Mouse (Mus musculus): ENCODE data around the gene Cyb5r3. TPM values are rescaled to one million over a fixed set of nuclear protein-coding genes. Genes with fewer than 3 reads are reported as not detected.
"Not testable (repeated sequence)": the region's sequence is repeated elsewhere in the genome, so short reads cannot be mapped to it uniquely, and the experiment has no call there.

Gene Cyb5r3
- polyA plus RNA-seq, 1 experiment from 2014 or later = 164 TPM

- H3K4me2 ChIP-seq = no peak overlapping the region
- H3K4me1 ChIP-seq (ENCODE audit: insufficient read depth) = no peaks in the 10 kb centered on the region
- WGBS = 89% methylated on average over 7 of the region's 7 CpGs
- no peak overlapping the region for H3K27ac ChIP-seq (ENCODE audit: low read depth)
- no peak for TF ChIP-seq CTCF (IDR thresholded peaks at IDR 0.05; ENCODE audit: low read depth)
- H3K27me3 ChIP-seq (ENCODE audit: insufficient read depth, low read length) = no peaks in the 10 kb centered on the region
- no peak overlapping the region for H3K9ac ChIP-seq
- no peaks in the 10 kb centered on the region for H3K9me3 ChIP-seq (ENCODE audit: low read depth, low read length)
- no peak for ATAC-seq (ENCODE audit: insufficient read depth)
- no peak overlapping the region for H3K4me3 ChIP-seq (ENCODE audit: low read depth, low read length)
- DNase-seq = no peak
- H3K36me3 ChIP-seq (ENCODE audit: insufficient read depth) = peaks cover 94% of the 10 kb centered on the region
Observed at GRCm38 (mm10) chr15:83129530-83130231, 42.7 kb downstream of the Cyb5r3 start.

- not testable (repeated sequence) for H3K9ac ChIP-seq; H3K27me3 ChIP-seq (ENCODE audit: insufficient read depth, low read length); H3K4me2 ChIP-seq; ATAC-seq (ENCODE audit: insufficient read depth); H3K9me3 ChIP-seq (ENCODE audit: low read depth, low read length); DNase-seq; H3K4me3 ChIP-seq (ENCODE audit: low read depth, low read length); H3K27ac ChIP-seq (ENCODE audit: low read depth); H3K4me1 ChIP-seq (ENCODE audit: insufficient read depth)
- H3K36me3 ChIP-seq (ENCODE audit: insufficient read depth) = peaks cover 69% of the 10 kb centered on the region
- 80% methylated on average over 3 of the region's 3 CpGs for WGBS
Observed at GRCm38 (mm10) chr15:83127037-83127436, 45.4 kb downstream of the Cyb5r3 start.

DNA sequence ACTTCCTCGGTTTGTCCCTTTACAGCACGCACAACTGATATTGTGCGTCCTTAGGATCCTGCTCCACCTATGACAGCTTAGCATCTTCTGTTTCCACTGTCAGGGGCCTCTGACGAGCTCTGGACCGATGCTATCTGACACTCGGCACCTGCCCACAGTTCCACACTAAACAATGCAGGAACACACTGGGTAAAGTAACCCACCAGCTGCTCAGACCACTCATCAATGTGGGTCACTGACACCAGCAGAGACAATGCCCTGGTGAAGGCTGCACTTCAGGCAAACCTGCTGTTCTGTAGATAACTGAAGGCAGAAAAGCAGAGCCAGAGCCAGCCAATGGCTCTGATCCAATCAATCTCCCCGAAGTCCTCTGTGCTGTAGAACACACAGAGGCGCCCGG lies 45.8 kb downstream of the Cyb5r3 start:
- H3K36me3 ChIP-seq (ENCODE audit: insufficient read depth) = peaks cover 64% of the 10 kb centered on the region
- no peak for DNase-seq
- TF ChIP-seq CTCF (IDR thresholded peaks at IDR 0.05; ENCODE audit: low read depth) = no peak
- no peak overlapping the region for H3K9ac ChIP-seq
- H3K4me1 ChIP-seq (ENCODE audit: insufficient read depth) = no peaks in the 10 kb centered on the region
- H3K27ac ChIP-seq (ENCODE audit: low read depth) = no peak overlapping the region
- no peak overlapping the region for H3K4me2 ChIP-seq
- H3K4me3 ChIP-seq (ENCODE audit: low read depth, low read length) = no peak overlapping the region
- no peak for ATAC-seq (ENCODE audit: insufficient read depth)
- WGBS = 91% methylated on average over 9 of the region's 9 CpGs
- no peaks in the 10 kb centered on the region for H3K27me3 ChIP-seq (ENCODE audit: insufficient read depth, low read length)
- no peaks in the 10 kb centered on the region for H3K9me3 ChIP-seq (ENCODE audit: low read depth, low read length)

DNA sequence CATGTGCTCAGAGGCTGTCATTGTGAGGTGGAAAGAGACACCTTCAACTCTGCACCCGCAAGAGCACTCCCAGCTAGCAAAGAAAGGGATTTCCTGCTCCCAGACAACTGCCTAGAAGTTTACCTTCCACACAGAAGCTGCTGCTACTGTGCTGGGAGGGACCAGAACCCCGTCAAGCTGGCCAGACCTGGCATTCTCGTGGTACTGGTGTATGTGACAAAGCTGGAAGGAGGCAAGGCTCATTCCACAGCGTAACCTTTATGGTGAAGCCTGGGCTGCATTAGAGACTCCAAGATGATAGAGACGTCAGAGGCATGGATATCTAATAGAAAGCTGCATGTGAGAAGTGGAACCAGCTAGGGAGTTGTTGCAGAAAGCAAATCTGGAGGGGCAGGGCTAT lies 47.8 kb downstream of the Cyb5r3 start:
- WGBS = 58% methylated on average over 5 of the region's 5 CpGs
- H3K4me1 ChIP-seq (ENCODE audit: insufficient read depth) = no peaks in the 10 kb centered on the region
- no peaks in the 10 kb centered on the region for H3K9me3 ChIP-seq (ENCODE audit: low read depth, low read length)
- no peak overlapping the region for H3K9ac ChIP-seq
- H3K27ac ChIP-seq (ENCODE audit: low read depth) = no peak overlapping the region
- no peak overlapping the region for H3K4me2 ChIP-seq
- peaks cover 47% of the 10 kb centered on the region for H3K36me3 ChIP-seq (ENCODE audit: insufficient read depth)
- no peak for DNase-seq
- no peaks in the 10 kb centered on the region for H3K27me3 ChIP-seq (ENCODE audit: insufficient read depth, low read length)
- ATAC-seq (ENCODE audit: insufficient read depth) = no peak
- H3K4me3 ChIP-seq (ENCODE audit: low read depth, low read length) = no peak overlapping the region
- no peak for TF ChIP-seq CTCF (IDR thresholded peaks at IDR 0.05; ENCODE audit: low read depth)

DNA sequence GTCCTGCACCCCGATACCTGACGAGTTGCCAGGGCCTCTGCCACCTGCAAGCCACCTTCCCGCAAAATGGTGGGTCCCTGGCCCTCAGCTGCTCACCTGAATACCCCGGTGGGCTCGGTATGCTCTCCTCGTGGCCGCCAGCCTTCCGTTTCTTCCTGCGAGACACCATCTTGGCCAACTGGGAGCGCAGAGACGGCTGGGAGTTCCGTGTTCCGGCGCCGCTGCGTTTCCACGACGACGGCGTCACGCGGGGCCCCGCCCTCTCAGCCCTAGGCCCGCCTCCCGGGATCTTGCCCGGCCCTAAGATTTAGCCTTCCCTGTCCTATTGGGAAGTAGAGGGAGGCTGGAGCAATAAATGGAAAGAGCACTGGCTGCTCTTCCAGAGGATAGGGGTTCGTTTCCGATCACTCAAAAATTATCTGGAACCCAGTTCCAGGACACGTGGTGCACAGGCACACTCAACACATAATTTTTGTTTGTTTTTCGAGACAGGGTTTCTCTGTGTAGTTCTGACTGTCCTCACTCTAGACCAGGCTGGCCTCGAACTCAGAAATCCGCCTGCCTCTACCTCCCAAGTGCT lies 49.7 kb downstream of the Cyb5r3 start, which contains the start of gene Rrp7a:
Gene Rrp7a, minus strand, starts transcription at position 236 of the 580 bp plus-strand sequence.
- Histone ChIP-seq H3K4me1 (ENCODE audit: insufficient read depth) (no peaks in the 10 kb centered on the region), H3K4me3 (ENCODE audit: low read depth, low read length) (peak within 1 kb of the TSS; percentile 86), H3K4me2 (peak within 1 kb of the TSS; percentile 78), H3K9me3 (ENCODE audit: low read depth, low read length) (no peaks in the 10 kb centered on the region), H3K9ac (peak within 1 kb of the TSS; percentile 64), H3K27ac (ENCODE audit: low read depth) (peak within 1 kb of the TSS; percentile 76; the same call in 1 of the 2 replicates), H3K36me3 (ENCODE audit: insufficient read depth) (peaks cover 45% of the 10 kb centered on the region), H3K27me3 (ENCODE audit: insufficient read depth, low read length) (no peaks in the 10 kb centered on the region)
- TF ChIP-seq CTCF (IDR thresholded peaks at IDR 0.05; ENCODE audit: low read depth) = no peak
- WGBS = 9% methylated on average over 32 of the region's 32 CpGs
- ATAC-seq (ENCODE audit: insufficient read depth) = peak; percentile 94
- peak; percentile 96 for DNase-seq

- TF ChIP-seq CTCF (IDR thresholded peaks at IDR 0.05; ENCODE audit: low read depth) = peak; percentile 49; the same call in 1 of the 2 replicates
- no peaks in the 10 kb centered on the region for H3K9me3 ChIP-seq (ENCODE audit: low read depth, low read length)
- DNase-seq (peak; percentile 77), ATAC-seq (ENCODE audit: insufficient read depth) (peak; percentile 55)
- peak overlapping the region; percentile 78 for H3K4me2 ChIP-seq
- no peaks in the 10 kb centered on the region for H3K27me3 ChIP-seq (ENCODE audit: insufficient read depth, low read length)
- H3K9ac ChIP-seq = peak overlapping the region; percentile 64
- 3% methylated on average over 43 of the region's 43 CpGs for WGBS
- peaks cover 45% of the 10 kb centered on the region for H3K36me3 ChIP-seq (ENCODE audit: insufficient read depth)
- peak overlapping the region; percentile 86 for H3K4me3 ChIP-seq (ENCODE audit: low read depth, low read length)
- peak overlapping the region; percentile 76; the same call in 1 of the 2 replicates for H3K27ac ChIP-seq (ENCODE audit: low read depth)
- H3K4me1 ChIP-seq (ENCODE audit: insufficient read depth) = no peaks in the 10 kb centered on the region
Observed at GRCm38 (mm10) chr15:83121709-83122565, 50.5 kb downstream of the Cyb5r3 start.

GRCm38 (mm10) chr15:83118360-83118759 lies 54.0 kb downstream of the Cyb5r3 start:
- no peak overlapping the region for H3K4me3 ChIP-seq (ENCODE audit: low read depth, low read length)
- no peaks in the 10 kb centered on the region for H3K27me3 ChIP-seq (ENCODE audit: insufficient read depth, low read length)
- 63% methylated on average over 7 of the region's 7 CpGs for WGBS
- DNase-seq (peak; percentile 80), ATAC-seq (ENCODE audit: insufficient read depth) (no peak)
- no peak overlapping the region for H3K27ac ChIP-seq (ENCODE audit: low read depth)
- no peak overlapping the region for H3K9ac ChIP-seq
- H3K4me1 ChIP-seq (ENCODE audit: insufficient read depth) = no peaks in the 10 kb centered on the region
- no peak overlapping the region for H3K4me2 ChIP-seq
- no peaks in the 10 kb centered on the region for H3K9me3 ChIP-seq (ENCODE audit: low read depth, low read length)
- peak; percentile 52 for TF ChIP-seq CTCF (IDR thresholded peaks at IDR 0.05; ENCODE audit: low read depth)
- H3K36me3 ChIP-seq (ENCODE audit: insufficient read depth) = peaks cover 55% of the 10 kb centered on the region
